Mouse (Mus musculus): ENCODE measurements around the gene Aamdc. TPM values are rescaled to one million over a fixed set of nuclear protein-coding genes. Genes with fewer than 3 reads are reported as not detected.
A peak's percentile ranks its signal among the peaks of the same experiment; 100 is the strongest.

Gene Aamdc
- polyA plus RNA-seq, 1 experiment from 2014 or later = 64.1 TPM

GRCm38 (mm10) chr7:97546462-97546861, 32.8 kb downstream of the Aamdc start:
- DNase-seq (ENCODE audit: low spot score) = no peak
- ATAC-seq = no peak
- Histone ChIP-seq H3K4me3 (ENCODE audit: low read depth, low read length) (no peak overlapping the region), H3K27ac (ENCODE audit: low read depth, low read length) (no peak overlapping the region), H3K27me3 (replicated peaks; ENCODE audit: control insufficient read depth, insufficient read depth, low read length) (no peaks in the 10 kb centered on the region), H3K4me2 (ENCODE audit: low read length) (no peak overlapping the region), H3K36me3 (ENCODE audit: control insufficient read depth, insufficient read depth, low read length) (peaks cover 26% of the 10 kb centered on the region), H3K9me3 (replicated peaks; ENCODE audit: control insufficient read depth, low read length) (no peaks in the 10 kb centered on the region), H3K9ac (ENCODE audit: low read length) (no peak overlapping the region), H3K4me1 (ENCODE audit: control insufficient read depth, insufficient read depth, low read length) (no peaks in the 10 kb centered on the region)
- 98% methylated on average over 2 of the region's 2 CpGs for WGBS

- Histone ChIP-seq H3K9ac (ENCODE audit: low read length) (no peak overlapping the region), H3K36me3 (ENCODE audit: control insufficient read depth, insufficient read depth, low read length) (peaks cover 92% of the 10 kb centered on the region), H3K4me3 (ENCODE audit: low read depth, low read length) (no peak overlapping the region), H3K9me3 (replicated peaks; ENCODE audit: control insufficient read depth, low read length) (no peaks in the 10 kb centered on the region), H3K27ac (ENCODE audit: low read depth, low read length) (no peak overlapping the region), H3K27me3 (replicated peaks; ENCODE audit: control insufficient read depth, insufficient read depth, low read length) (no peaks in the 10 kb centered on the region), H3K4me2 (ENCODE audit: low read length) (no peak overlapping the region), H3K4me1 (ENCODE audit: control insufficient read depth, insufficient read depth, low read length) (no peaks in the 10 kb centered on the region)
- no peak for DNase-seq (ENCODE audit: low spot score)
- ATAC-seq = no peak
- WGBS = 94% methylated on average over 5 of the region's 5 CpGs
Measured at GRCm38 (mm10) chr7:97536571-97536970, 42.7 kb downstream of the Aamdc start.

- Histone ChIP-seq H3K4me3 (ENCODE audit: low read depth, low read length) (no peak overlapping the region), H3K36me3 (ENCODE audit: control insufficient read depth, insufficient read depth, low read length) (peaks cover 90% of the 10 kb centered on the region), H3K9me3 (replicated peaks; ENCODE audit: control insufficient read depth, low read length) (no peaks in the 10 kb centered on the region), H3K27me3 (replicated peaks; ENCODE audit: control insufficient read depth, insufficient read depth, low read length) (no peaks in the 10 kb centered on the region), H3K4me2 (ENCODE audit: low read length) (no peak overlapping the region), H3K9ac (ENCODE audit: low read length) (no peak overlapping the region), H3K27ac (ENCODE audit: low read depth, low read length) (no peak overlapping the region), H3K4me1 (ENCODE audit: control insufficient read depth, insufficient read depth, low read length) (no peaks in the 10 kb centered on the region)
- WGBS = 83% methylated on average over 5 of the region's 5 CpGs
- DNase-seq (ENCODE audit: low spot score) (no peak), ATAC-seq (no peak)
Measured at GRCm38 (mm10) chr7:97535531-97535930, 43.8 kb downstream of the Aamdc start.

GRCm38 (mm10) chr7:97519935-97520334, 59.4 kb downstream of the Aamdc start:
- Histone ChIP-seq H3K4me2 (ENCODE audit: low read length) (no peak overlapping the region), H3K4me3 (ENCODE audit: low read depth, low read length) (no peak overlapping the region), H3K27ac (ENCODE audit: low read depth, low read length) (peak overlapping the region; percentile 21; the same call in 1 of the 2 replicates), H3K9ac (ENCODE audit: low read length) (no peak overlapping the region), H3K27me3 (replicated peaks; ENCODE audit: control insufficient read depth, insufficient read depth, low read length) (no peaks in the 10 kb centered on the region), H3K4me1 (ENCODE audit: control insufficient read depth, insufficient read depth, low read length) (no peaks in the 10 kb centered on the region), H3K9me3 (replicated peaks; ENCODE audit: control insufficient read depth, low read length) (no peaks in the 10 kb centered on the region), H3K36me3 (ENCODE audit: control insufficient read depth, insufficient read depth, low read length) (peaks cover 71% of the 10 kb centered on the region)
- DNase-seq (ENCODE audit: low spot score) = peak; percentile 87
- ATAC-seq = peak; percentile 85
- WGBS = 19% methylated on average over 2 of the region's 2 CpGs

- WGBS = 52% methylated on average over 1 of the region's 1 CpGs
- DNase-seq (ENCODE audit: low spot score) (peak; percentile 28), ATAC-seq (no peak)
- H3K9me3 ChIP-seq (replicated peaks; ENCODE audit: control insufficient read depth, low read length) = no peaks in the 10 kb centered on the region
- H3K4me2 ChIP-seq (ENCODE audit: low read length) = no peak overlapping the region
- no peak overlapping the region for H3K9ac ChIP-seq (ENCODE audit: low read length)
- no peak overlapping the region for H3K4me3 ChIP-seq (ENCODE audit: low read depth, low read length)
- H3K27me3 ChIP-seq (replicated peaks; ENCODE audit: control insufficient read depth, insufficient read depth, low read length) = no peaks in the 10 kb centered on the region
- peaks cover 90% of the 10 kb centered on the region for H3K36me3 ChIP-seq (ENCODE audit: control insufficient read depth, insufficient read depth, low read length)
- no peak overlapping the region for H3K27ac ChIP-seq (ENCODE audit: low read depth, low read length)
- H3K4me1 ChIP-seq (ENCODE audit: control insufficient read depth, insufficient read depth, low read length) = no peaks in the 10 kb centered on the region
Measured at GRCm38 (mm10) chr7:97514786-97515185, 64.5 kb downstream of the Aamdc start.

- peak; percentile 25 for DNase-seq (ENCODE audit: low spot score)
- WGBS = 71% methylated on average over 5 of the region's 5 CpGs
- ATAC-seq = 0 out of 2 replicates have a peak, but pooled peaks have one; percentile 20
Measured at GRCm38 (mm10) chr7:97500555-97501209, 78.6 kb downstream of the Aamdc start.

More at GRCm38 (mm10) chr7:97500555-97501209, 78.6 kb downstream of the Aamdc start:
- peaks cover 31% of the 10 kb centered on the region for H3K36me3 ChIP-seq (ENCODE audit: control insufficient read depth, insufficient read depth, low read length)
- H3K9ac ChIP-seq (ENCODE audit: low read length) = no peak overlapping the region
- no peak overlapping the region for H3K27ac ChIP-seq (ENCODE audit: low read depth, low read length)
- H3K9me3 ChIP-seq (replicated peaks; ENCODE audit: control insufficient read depth, low read length) = no peaks in the 10 kb centered on the region
- H3K27me3 ChIP-seq (replicated peaks; ENCODE audit: control insufficient read depth, insufficient read depth, low read length) = no peaks in the 10 kb centered on the region
- H3K4me3 ChIP-seq (ENCODE audit: low read depth, low read length) = no peak overlapping the region
- H3K4me1 ChIP-seq (ENCODE audit: control insufficient read depth, insufficient read depth, low read length) = no peaks in the 10 kb centered on the region
- H3K4me2 ChIP-seq (ENCODE audit: low read length) = no peak overlapping the region

Other genes with a start within 250 kb of the Aamdc start
- 4.0 and 4.1 TPM in 2 replicates for gene Usp35, start 247.5 kb downstream of the Aamdc start, polyA plus RNA-seq (2014; fragmentation: Nextera tagmentation; extraction: Ambion mirVana)
- 7.5 and 7.9 TPM in 2 replicates for gene Kctd21, start 247.2 kb downstream of the Aamdc start, polyA plus RNA-seq (2014; fragmentation: Nextera tagmentation; extraction: Ambion mirVana)
- 15.3 and 18.7 TPM in 2 replicates for gene Alg8, start 207.9 kb downstream of the Aamdc start, polyA plus RNA-seq (2014; fragmentation: Nextera tagmentation; extraction: Ambion mirVana)
- 473 and 569 TPM in 2 replicates for gene Ndufc2, start 179.5 kb downstream of the Aamdc start, polyA plus RNA-seq (2014; fragmentation: Nextera tagmentation; extraction: Ambion mirVana)
- 3.2 and 3.7 TPM in 2 replicates for gene Thrsp, start 161.8 kb downstream of the Aamdc start, polyA plus RNA-seq (2014; fragmentation: Nextera tagmentation; extraction: Ambion mirVana)
- gene Kctd14, start 128.2 kb downstream of the Aamdc start, polyA plus RNA-seq (2014; fragmentation: Nextera tagmentation; extraction: Ambion mirVana) = 1.4 and 1.8 TPM in 2 replicates
- gene Ints4, start 98.5 kb downstream of the Aamdc start, polyA plus RNA-seq (2014; fragmentation: Nextera tagmentation; extraction: Ambion mirVana) = 54.6 and 65.2 TPM in 2 replicates
- gene Rsf1, start 392 bp upstream of the Aamdc start, polyA plus RNA-seq (2014; fragmentation: Nextera tagmentation; extraction: Ambion mirVana) = 21.4 and 25.5 TPM in 2 replicates
- gene Clns1a, start 117.1 kb upstream of the Aamdc start, polyA plus RNA-seq (2014; fragmentation: Nextera tagmentation; extraction: Ambion mirVana) = 229 and 233 TPM in 2 replicates
- gene Aqp11, start 158.8 kb upstream of the Aamdc start, polyA plus RNA-seq (2014; fragmentation: Nextera tagmentation; extraction: Ambion mirVana) = 9.3 and 12.8 TPM in 2 replicates
- gene Pak1, start 209.0 kb upstream of the Aamdc start, polyA plus RNA-seq (2014; fragmentation: Nextera tagmentation; extraction: Ambion mirVana) = 131 and 140 TPM in 2 replicates

Data from forebrain, embryonic 14.5 days (tissue).